Mouse (Mus musculus) CH12.LX (cell line): ENCODE data around the gene 1810009J06Rik. TPM values are rescaled to one million over a fixed set of nuclear protein-coding genes. Genes with fewer than 3 reads are reported as not detected.
"Not testable (repeated sequence)": the region's sequence is repeated elsewhere in the genome, so short reads cannot be mapped to it uniquely, and the experiment has no call there.

Experiments
- DNase-seq: peaks from one replicate; pipeline ENCODE4 v3.0.0-alpha.2; 2013; ENCODE audit errors: extremely low read depth
- H3K27ac ChIP-seq: 2 replicates; pipeline ENCODE4 v1.5.1; 2012; ENCODE audit warnings: low read depth, mild to moderate bottlenecking, control low read depth, moderate library complexity; ENCODE audit not compliant: insufficient read depth
- H3K27me3 ChIP-seq: replicated peaks from 2 replicates; pipeline ENCODE3; 2012; ENCODE audit warnings: inconsistent platforms
- H3K36me3 ChIP-seq, 2 experiments: replicated peaks in 1 of 2; 2 replicates each; pipeline versions ENCODE3 to v1.6.1; 2012; ENCODE audit warnings: inconsistent platforms in 1 of 2, low read length in 1 of 2, mild to moderate bottlenecking in 1 of 2, mixed read lengths in 1 of 2, moderate library complexity in 1 of 2; ENCODE audit not compliant: control insufficient read depth in 1 of 2, insufficient read depth in 1 of 2
- H3K4me1 ChIP-seq, 2 experiments: 2 replicates each; pipeline ENCODE4 v1.6.1; 2012; ENCODE audit warnings: inconsistent platforms in 1 of 2, moderate library complexity in 1 of 2; ENCODE audit not compliant: insufficient read depth in 2 of 2, control insufficient read depth in 1 of 2
- H3K4me2 ChIP-seq: 2 replicates; pipeline ENCODE4 v1.6.1; 2012; ENCODE audit warnings: low read depth, mild to moderate bottlenecking, control low read depth; ENCODE audit not compliant: poor library complexity, insufficient read depth, severe bottlenecking
- H3K4me3 ChIP-seq, 3 experiments: fragments of 150-350 bp in 1 of 3; sonication (generic) in 1 of 3; replicated peaks in 1 of 3; 2 replicates each; pipeline versions ENCODE3 to v1.5.1; 2011 to 2012; ENCODE audit warnings: low read depth in 2 of 3, low read length in 2 of 3, mild to moderate bottlenecking in 2 of 3, moderate library complexity in 2 of 3, control low read depth in 1 of 3, improper control_type of control experiment in 1 of 3, inconsistent platforms in 1 of 3, mixed read lengths in 1 of 3; ENCODE audit not compliant: poor library complexity in 1 of 3
- H3K79me2 ChIP-seq: replicated peaks from 2 replicates; pipeline ENCODE4 v1.6.1; 2012; ENCODE audit warnings: mild to moderate bottlenecking, moderate library complexity; ENCODE audit not compliant: control insufficient read depth, poor library complexity, insufficient read depth, severe bottlenecking; ENCODE audit errors: extremely low read depth
- H3K9ac ChIP-seq: 2 replicates; pipeline ENCODE4 v1.6.1; 2012; ENCODE audit warnings: low read depth, mild to moderate bottlenecking, control low read depth, moderate library complexity; ENCODE audit not compliant: insufficient read depth
- H3K9me3 ChIP-seq: replicated peaks from 2 replicates; pipeline ENCODE3; 2012; ENCODE audit warnings: low read length, inconsistent platforms, mixed read lengths
- CHD1 ChIP-seq: IDR thresholded peaks from 2 replicates; pipeline ENCODE4 v1.6.1; 2012; ENCODE audit warnings: low read depth, low read length, improper control_type of control experiment, inconsistent platforms
- CTCF ChIP-seq, 2 experiments: IDR thresholded peaks in 1 of 2; conservative IDR thresholded peaks in 1 of 2; 2 replicates each; pipeline ENCODE4 v1.5.1; 2011 to 2012; ENCODE audit warnings: low read depth in 2 of 2, low read length in 2 of 2, improper control_type of control experiment in 1 of 2, inconsistent platforms in 1 of 2, mild to moderate bottlenecking in 1 of 2, moderate library complexity in 1 of 2
- GABPA ChIP-seq: IDR thresholded peaks from 2 replicates; pipeline ENCODE4 v1.6.1; 2012; ENCODE audit warnings: low read depth, low read length, improper control_type of control experiment, inconsistent platforms; ENCODE audit not compliant: insufficient replicate concordance
- IRF4 ChIP-seq: IDR thresholded peaks from 2 replicates; pipeline ENCODE4 v1.6.1; 2014; ENCODE audit warnings: low read depth, mild to moderate bottlenecking, inconsistent platforms, low read length, improper control_type of control experiment
- MEF2A ChIP-seq: IDR thresholded peaks from 2 replicates; pipeline ENCODE4 v1.6.1; 2014; ENCODE audit warnings: low read depth, mild to moderate bottlenecking, inconsistent platforms, low read length, improper control_type of control experiment, borderline replicate concordance
- MYC ChIP-seq: IDR thresholded peaks from 2 replicates; pipeline ENCODE4 v1.6.1; 2011; ENCODE audit warnings: low read depth, mild to moderate bottlenecking, improper control_type of control experiment, low read length
- POLR2A ChIP-seq: IDR thresholded peaks from 2 replicates; pipeline ENCODE4 v1.6.1; 2011; ENCODE audit warnings: low read depth, mild to moderate bottlenecking, improper control_type of control experiment, low read length
- ZKSCAN1 ChIP-seq: IDR thresholded peaks from 2 replicates; pipeline ENCODE4 v1.6.1; 2012; ENCODE audit warnings: low read depth, inconsistent platforms, low read length, improper control_type of control experiment, borderline replicate concordance
- dilution Hi-C: fragments of 300-500 bp; cut with MboI; formaldehyde crosslinking; loops from 2 replicates; pipeline ENCODE4 v1.14.3; 2020; ENCODE audit warnings: low sequenced_read_pairs; ENCODE audit not compliant: extremely low pct_unique_long_range_greater_than_20kb, extremely low pct_ligation_motif_present
- in situ Hi-C: fragments of 300-500 bp; cut with MboI; formaldehyde crosslinking; loops from 3 replicates; pipeline ENCODE4 v1.14.3; 2019; ENCODE audit warnings: low sequenced_read_pairs, low pct_ligation_motif_present, low pct_unique_long_range_greater_than_20kb, mixed read lengths
- polyA plus RNA-seq: library from polyadenylated mRNA; unstranded; fragments of >175 nt; gene quantifications from 2 replicates; pipeline ENCODE4 v1.2.1, GENCODE M21; 2012; ENCODE audit warnings: low read depth; ENCODE audit not compliant: insufficient read length
- total RNA-seq, 2 experiments: library from RNA; depleted of rRNA; stranded (reverse); fragments of 300-350 nt in 1 of 2; fragments of >200 nt in 1 of 2; gene quantifications; 2 replicates each; pipeline ENCODE4 v1.2.3; 2012 to 2014

The 1810009J06Rik gene
- total and polyA plus RNA-seq, 3 experiments: not detected

- no peak within 1 kb of the TSS for H3K4me3 ChIP-seq
- in situ Hi-C loops: no loop called here
- H3K27me3 ChIP-seq: no peaks in the 10 kb centered on the region
- no peak within 1 kb of the TSS for H3K27ac ChIP-seq
- H3K9me3 ChIP-seq: no peaks in the 10 kb centered on the region
- no peak within 1 kb of the TSS for H3K9ac ChIP-seq
- DNase-seq: no peak
- H3K79me2 ChIP-seq: no peaks in the 10 kb centered on the region
- TF ChIP-seq IRF4 (no peak), POLR2A (no peak), CHD1 (no peak), MEF2A (no peak), ZKSCAN1 (no peak), GABPA (no peak)
- no peaks in the 10 kb centered on the region for H3K36me3 ChIP-seq
- H3K4me1 ChIP-seq: no peaks in the 10 kb centered on the region
- H3K4me2 ChIP-seq: no peak within 1 kb of the TSS
- dilution Hi-C loops: no loop called here
Observed at GRCm38 (mm10) chr6:40951770-40952169, 12.8 kb upstream of the 1810009J06Rik start, which contains the start of gene Gm4744. TSS of gene Gm4744 (minus strand) at chr6:40951870.

GRCm38 (mm10) chr6:40953716-40954115 lies 10.8 kb upstream of the 1810009J06Rik start:
- no peaks in the 10 kb centered on the region for H3K79me2 ChIP-seq
- H3K4me2 ChIP-seq: no peak overlapping the region
- H3K9me3 ChIP-seq: peaks cover 2% of the 10 kb centered on the region
- H3K27ac ChIP-seq: no peak overlapping the region
- TF ChIP-seq POLR2A (no peak), CTCF (conservative IDR thresholded peaks at IDR 0.05 in 1 of 2, IDR thresholded peaks at IDR 0.05 in 1 of 2; ENCODE audit: low read depth in 2 of 2, low read length in 2 of 2) (no peak), MYC (no peak)
- H3K9ac ChIP-seq: no peak overlapping the region
- no peaks in the 10 kb centered on the region for H3K27me3 ChIP-seq
- H3K36me3 ChIP-seq: no peaks in the 10 kb centered on the region
- H3K4me3 ChIP-seq: no peak overlapping the region
- in situ Hi-C loops: no loop called here
- no peaks in the 10 kb centered on the region for H3K4me1 ChIP-seq
- no peak for DNase-seq
- dilution Hi-C loops: no loop called here

GRCm38 (mm10) chr6:40999379-40999778 lies 34.8 kb downstream of the 1810009J06Rik start, which contains the start of gene Gm2663:
TSS of gene Gm2663 (minus strand) at chr6:40999479.
- dilution Hi-C loops, H3K27ac ChIP-seq, H3K36me3 ChIP-seq, H3K27me3 ChIP-seq, H3K9me3 ChIP-seq, H3K4me3 ChIP-seq, H3K4me1 ChIP-seq, in situ Hi-C loops, H3K4me2 ChIP-seq, H3K79me2 ChIP-seq, H3K9ac ChIP-seq, DNase-seq: not testable (repeated sequence)
